Mouse (Mus musculus): ENCODE results near the gene Tex33.
A peak's percentile ranks its signal among the peaks of the same experiment; 100 is the strongest.
"Not testable (repeated sequence)": the region's sequence is repeated elsewhere in the genome, so short reads cannot be mapped to it uniquely, and the experiment has no call there.

The Tex33 gene

GRCm38 (mm10) chr15:78374204-78374603, 21.5 kb downstream of the Tex33 start:
- peak in 1 of 2 experiments; percentile 78 for DNase-seq (ENCODE audit: low spot score in 2 of 2)

- DNase-seq (ENCODE audit: low spot score in 2 of 2): no peak
Measured at GRCm38 (mm10) chr15:78372796-78373195, 22.9 kb downstream of the Tex33 start.

DNA sequence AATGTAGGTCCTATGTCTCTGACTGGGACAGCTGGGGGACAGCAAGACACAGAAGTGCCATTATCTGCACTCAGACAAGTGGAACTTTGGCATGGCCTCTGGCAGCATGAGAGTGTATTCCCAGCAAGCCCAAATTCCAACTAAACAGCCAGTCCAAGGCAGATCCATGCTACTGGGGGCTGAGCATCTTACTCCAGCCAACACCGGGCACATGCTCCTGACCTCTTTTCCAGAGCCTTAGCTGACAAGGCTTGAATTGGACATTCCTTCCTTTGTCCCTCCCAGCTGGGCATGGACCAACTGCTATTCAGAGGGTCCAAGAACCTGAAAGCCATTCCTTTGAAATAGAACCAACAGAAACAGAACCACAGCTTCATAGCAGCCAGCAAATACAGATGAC, 26.1 kb downstream of the Tex33 start:
- DNase-seq (ENCODE audit: low spot score in 2 of 2): no peak

GRCm38 (mm10) chr15:78368926-78369346, 26.8 kb downstream of the Tex33 start:
- peak in 1 of 2 experiments; percentile 54 for DNase-seq (ENCODE audit: low spot score in 2 of 2)

GRCm38 (mm10) chr15:78367811-78368210, 27.9 kb downstream of the Tex33 start:
- DNase-seq (ENCODE audit: low spot score in 2 of 2): no peak

GRCm38 (mm10) chr15:78366875-78367274, 28.8 kb downstream of the Tex33 start:
- no peak for DNase-seq (ENCODE audit: low spot score in 2 of 2)

DNA sequence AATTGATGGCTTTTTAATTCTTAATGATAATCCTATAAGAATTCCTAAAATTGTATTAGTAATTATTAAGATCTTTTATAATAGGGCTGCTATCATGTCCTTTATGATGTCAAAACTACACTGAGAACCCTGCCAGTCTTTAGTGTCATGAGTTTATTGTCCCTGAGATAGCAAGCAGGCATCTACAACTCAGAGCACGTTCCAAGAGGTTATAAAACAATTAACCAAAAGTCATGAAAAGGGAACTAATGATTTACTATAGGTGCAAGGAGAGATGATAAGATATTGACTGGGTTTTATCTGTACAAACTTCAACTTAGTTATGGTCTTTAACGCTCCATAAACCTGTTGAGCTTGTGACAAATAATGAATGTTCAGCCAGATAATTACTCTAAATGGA, 29.8 kb downstream of the Tex33 start:
- no peak for DNase-seq (ENCODE audit: low spot score in 2 of 2)

- DNase-seq (ENCODE audit: low spot score in 2 of 2): no peak
Measured at GRCm38 (mm10) chr15:78355548-78355947, 40.2 kb downstream of the Tex33 start.

DNA sequence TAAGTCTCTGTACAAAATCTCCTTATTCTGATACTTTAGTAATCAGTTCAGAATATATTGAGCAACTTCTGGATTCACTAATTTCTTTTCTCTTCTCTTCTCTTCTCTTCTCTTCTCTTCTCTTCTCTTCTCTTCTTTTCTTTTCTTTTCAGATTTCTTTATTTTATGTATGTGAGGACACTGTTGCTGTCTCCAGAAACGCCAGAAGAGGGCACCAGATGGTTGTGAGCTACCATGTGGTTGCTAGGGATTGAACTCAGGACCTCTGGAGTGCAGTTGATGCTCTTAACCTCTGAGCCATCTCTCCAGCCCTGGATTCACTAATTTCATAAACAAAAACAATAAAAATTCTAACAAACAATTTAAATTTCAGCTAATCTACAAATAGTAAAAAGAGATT, 40.8 kb downstream of the Tex33 start:
- peak in 1 of 2 experiments; percentile 60 for DNase-seq (ENCODE audit: low spot score in 2 of 2)

- no peak for DNase-seq (ENCODE audit: low spot score in 2 of 2)
Measured at GRCm38 (mm10) chr15:78351586-78352165, 44.0 kb downstream of the Tex33 start.

GRCm38 (mm10) chr15:78344567-78344966, 51.1 kb downstream of the Tex33 start:
- no peak for DNase-seq (ENCODE audit: low spot score in 2 of 2)

DNA sequence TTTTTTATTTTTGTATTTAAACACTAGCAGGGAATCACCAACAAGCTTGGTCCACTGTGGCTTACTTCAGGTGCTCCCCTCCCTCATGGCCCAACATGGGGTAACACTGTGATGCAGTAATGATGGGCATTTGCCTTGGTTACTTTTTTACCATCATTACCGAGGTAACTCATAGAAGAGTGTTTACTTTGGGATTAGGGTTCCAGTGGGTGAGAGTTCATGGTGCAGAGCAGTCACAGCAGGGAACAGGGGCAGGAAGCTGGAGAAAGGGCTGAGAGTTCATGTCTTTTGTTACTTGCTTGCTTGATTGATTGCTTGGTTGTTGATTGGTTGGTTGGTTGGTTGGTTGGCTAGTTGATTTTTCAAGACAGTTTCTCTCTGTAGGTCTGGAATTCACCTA, 52.0 kb downstream of the Tex33 start:
- DNase-seq (ENCODE audit: low spot score in 2 of 2): no peak

GRCm38 (mm10) chr15:78340919-78341318, 54.8 kb downstream of the Tex33 start:
- DNase-seq (ENCODE audit: low spot score in 2 of 2): not testable (repeated sequence)

DNA sequence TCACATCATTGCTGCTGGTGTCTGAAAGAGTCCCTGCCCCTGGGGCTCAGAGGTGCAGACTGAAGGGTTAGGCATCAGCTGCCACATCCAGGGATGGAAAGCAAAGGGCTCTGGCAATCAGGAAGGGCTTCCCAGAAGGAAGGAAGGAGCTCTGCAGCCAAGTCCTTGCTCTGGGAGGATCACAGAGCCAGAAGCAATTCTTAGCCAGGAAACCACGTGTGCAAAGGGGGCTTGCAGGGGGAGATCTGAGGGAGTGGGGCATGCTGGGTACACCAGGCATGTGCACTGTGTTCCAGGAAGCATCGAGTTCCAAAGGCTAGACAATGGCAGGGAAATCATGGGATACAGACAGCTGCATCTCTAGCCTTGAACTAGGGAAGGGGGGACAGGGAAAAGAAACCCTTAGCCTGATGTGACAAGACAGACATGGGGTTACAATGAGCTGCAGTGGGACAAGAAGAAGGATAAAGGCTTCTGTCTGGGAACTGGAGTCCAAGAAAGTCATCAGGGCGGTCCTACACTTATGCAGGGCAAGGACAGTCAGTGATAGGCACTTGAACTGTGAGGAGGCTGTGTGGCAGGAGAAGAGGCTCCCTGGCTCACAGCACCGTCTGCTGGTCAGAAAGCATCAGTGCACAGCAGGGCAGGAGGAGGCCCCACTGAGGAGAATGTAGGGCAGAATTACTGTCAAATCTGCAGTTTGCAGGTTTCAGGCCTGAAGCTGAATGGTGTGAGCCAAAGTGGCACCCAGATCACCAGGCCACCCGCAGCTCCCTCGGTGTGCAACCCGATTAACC, 55.9 kb downstream of the Tex33 start:
- peak in 1 of 2 experiments; percentile 60 for DNase-seq (ENCODE audit: low spot score in 2 of 2)

GRCm38 (mm10) chr15:78334380-78334779, 61.3 kb downstream of the Tex33 start:
- no peak for DNase-seq (ENCODE audit: low spot score in 2 of 2)

GRCm38 (mm10) chr15:78332981-78333380, 62.7 kb downstream of the Tex33 start:
- DNase-seq (ENCODE audit: low spot score in 2 of 2): no peak

- DNase-seq (ENCODE audit: low spot score in 2 of 2): no peak
Measured at GRCm38 (mm10) chr15:78331523-78332340, 64.0 kb downstream of the Tex33 start.

DNA sequence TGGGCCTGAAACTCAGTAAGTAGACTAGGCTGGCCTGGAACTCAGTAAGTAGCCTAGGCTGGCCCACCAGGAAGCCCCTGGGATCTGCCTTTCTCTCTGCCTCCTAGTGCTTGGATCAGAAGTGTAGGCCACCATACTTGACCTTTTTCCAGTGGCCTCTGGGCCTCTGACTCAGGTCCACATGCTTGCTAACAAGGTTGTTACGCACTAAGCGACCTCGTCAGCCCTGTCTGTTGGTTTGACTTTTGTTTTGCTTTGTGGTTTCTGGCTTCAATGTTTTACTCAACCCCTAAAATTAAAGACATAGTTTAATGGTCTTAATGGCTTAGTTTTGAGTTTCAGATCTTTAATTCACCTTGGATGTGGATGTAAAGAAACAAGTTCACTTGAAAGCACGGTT, 65.0 kb downstream of the Tex33 start:
- DNase-seq (ENCODE audit: low spot score in 2 of 2): no peak

- not testable (repeated sequence) for DNase-seq (ENCODE audit: low spot score in 2 of 2)
Measured at GRCm38 (mm10) chr15:78329972-78330371, 65.7 kb downstream of the Tex33 start.

- DNase-seq (ENCODE audit: low spot score in 2 of 2): no peak
Measured at GRCm38 (mm10) chr15:78328520-78329097, 67.1 kb downstream of the Tex33 start.

All from cerebellum, postnatal 4 days (tissue).